Mouse (Mus musculus) mesoderm, embryonic 11.5 days (tissue): ENCODE measurements around the gene Acsl6.
A peak's percentile ranks its signal among the peaks of the same experiment; 100 is the strongest.
"Not testable (repeated sequence)": the region's sequence is repeated elsewhere in the genome, so short reads cannot be mapped to it uniquely, and the experiment has no call there.

Experiments used
- DNase-seq: peaks from one replicate; pipeline ENCODE4 v3.0.0-alpha.2; 2012; ENCODE audit warnings: low read depth, low spot score

Acsl6 gene

DNA sequence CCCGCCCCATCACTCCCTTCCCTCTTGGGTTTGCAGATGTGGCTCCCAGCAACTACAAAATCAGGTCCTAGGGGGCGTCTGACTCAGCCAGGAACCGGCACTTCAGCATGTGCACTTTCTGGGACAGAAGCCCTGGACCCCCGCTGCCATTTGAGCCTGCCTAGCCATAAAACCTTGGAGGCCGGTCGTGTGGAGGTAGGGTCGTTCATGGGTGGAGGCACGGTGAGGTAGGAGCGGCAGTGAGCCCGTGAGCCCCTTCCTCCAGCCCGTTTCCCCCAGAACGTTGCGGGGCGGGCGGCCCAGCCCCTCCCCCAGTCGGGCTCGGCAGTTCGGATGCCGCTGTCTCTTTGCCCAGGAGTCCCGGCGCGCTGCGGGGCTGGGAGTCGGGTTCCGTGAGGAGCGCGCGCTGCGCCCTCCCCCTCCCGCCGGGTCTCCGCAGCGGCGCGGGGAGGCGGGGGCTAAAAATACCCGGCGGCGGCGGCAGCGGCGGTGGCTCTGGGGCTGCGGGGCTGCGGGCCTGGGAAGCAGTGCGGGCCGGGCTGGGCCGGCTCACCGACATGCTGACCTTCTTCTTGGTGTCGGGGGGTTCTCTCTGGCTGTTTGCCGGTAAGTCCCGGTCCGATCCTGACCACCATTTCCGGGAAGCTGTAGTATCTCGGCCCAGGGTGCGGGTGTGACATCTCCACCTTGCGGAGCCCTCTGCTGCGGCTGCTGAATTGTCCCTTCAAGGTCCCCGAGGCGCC, at the start of gene Acsl6:
TSS of gene Acsl6 (plus strand) at position 71 of the 743 bp plus-strand sequence.
- DNase-seq = peak; percentile 67

GRCm38 (mm10) chr11:54254114-54254513, 49.5 kb upstream of the Acsl6 start:
- DNase-seq = no peak

DNA sequence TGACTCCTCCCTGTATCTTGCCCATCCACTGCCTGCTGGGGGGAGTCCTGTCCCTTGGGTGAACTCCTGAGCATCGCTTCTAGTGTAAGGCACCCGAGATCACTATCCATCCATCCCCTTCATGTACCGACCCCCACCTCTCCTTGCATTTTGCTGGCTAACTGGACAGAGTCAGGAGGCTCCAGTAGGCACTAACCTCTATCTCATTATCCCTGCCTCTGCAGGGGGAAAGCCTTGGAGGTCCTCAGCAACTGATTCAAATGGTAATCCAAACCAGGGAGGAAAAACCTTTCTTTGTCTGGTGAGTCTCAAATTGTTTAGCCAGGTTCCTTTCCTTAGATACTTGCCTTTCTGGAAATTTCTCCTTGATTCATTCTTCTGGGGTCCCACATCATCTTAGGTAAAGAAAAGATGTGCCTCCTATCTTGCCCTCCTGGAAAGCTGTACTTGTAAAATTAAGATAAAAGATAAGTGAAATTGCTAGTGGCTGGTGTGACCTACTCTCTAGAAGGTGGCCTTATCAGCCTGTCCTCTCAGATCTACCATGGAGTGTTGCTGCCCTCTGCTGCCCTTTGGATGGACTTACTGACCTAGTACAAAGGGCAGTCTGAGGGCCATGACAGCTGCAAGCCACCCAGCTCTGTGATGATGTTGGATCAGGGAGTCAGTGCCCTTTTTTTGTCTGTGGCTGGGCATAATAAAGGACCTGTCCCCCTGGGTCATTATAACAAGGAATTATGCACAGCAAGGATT, 46.8 kb upstream of the Acsl6 start:
- DNase-seq = peak; percentile 83

- peak; percentile 8 for DNase-seq
Observed at GRCm38 (mm10) chr11:54263405-54264031, 40.1 kb upstream of the Acsl6 start.

DNA sequence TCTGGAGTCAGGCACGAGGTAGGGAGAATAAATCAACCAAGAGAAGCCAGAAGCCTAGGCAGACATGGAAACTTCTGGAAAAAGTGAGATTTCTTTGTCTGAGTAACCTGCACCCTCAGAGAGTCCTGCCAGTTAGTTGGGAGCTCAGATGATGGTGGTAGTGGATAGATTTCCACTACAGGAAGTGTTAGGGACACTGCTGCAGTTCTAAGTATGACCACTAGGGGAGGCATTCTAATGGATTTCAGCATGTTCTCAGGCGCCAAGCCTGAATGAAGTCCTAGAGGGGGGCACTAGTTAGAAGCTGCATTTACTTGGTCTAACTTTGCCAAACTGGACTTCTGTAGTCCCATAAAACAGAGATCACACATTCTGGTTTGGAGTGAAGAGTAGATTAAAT, 39.1 kb upstream of the Acsl6 start:
- peak; percentile 67 for DNase-seq

DNA sequence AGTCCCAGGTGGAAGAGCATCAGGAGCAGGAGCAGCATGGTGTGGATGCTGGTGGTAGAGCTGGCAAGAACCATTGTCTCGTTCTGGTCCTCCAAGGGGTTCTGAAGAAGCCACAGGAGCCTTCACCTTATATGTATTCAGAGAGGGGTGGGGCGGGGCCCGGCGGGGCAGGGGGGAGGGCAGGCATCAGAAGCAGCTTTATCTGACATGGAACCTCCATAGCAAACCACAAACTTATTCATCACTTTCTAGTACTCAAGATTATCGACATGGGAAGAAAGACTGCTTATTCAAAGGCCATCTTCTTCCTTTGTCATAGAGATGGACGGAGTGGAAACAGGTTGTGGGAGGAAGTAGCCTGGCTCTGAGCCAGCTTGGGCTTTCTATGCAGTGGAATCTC, 36.4 kb upstream of the Acsl6 start, which contains the start of gene Il3:
TSS of gene Il3 (minus strand) at position 101 of the 400 bp plus-strand sequence.
- no peak for DNase-seq

- no peak for DNase-seq
Observed at GRCm38 (mm10) chr11:54269191-54269896, 34.3 kb upstream of the Acsl6 start.

DNA sequence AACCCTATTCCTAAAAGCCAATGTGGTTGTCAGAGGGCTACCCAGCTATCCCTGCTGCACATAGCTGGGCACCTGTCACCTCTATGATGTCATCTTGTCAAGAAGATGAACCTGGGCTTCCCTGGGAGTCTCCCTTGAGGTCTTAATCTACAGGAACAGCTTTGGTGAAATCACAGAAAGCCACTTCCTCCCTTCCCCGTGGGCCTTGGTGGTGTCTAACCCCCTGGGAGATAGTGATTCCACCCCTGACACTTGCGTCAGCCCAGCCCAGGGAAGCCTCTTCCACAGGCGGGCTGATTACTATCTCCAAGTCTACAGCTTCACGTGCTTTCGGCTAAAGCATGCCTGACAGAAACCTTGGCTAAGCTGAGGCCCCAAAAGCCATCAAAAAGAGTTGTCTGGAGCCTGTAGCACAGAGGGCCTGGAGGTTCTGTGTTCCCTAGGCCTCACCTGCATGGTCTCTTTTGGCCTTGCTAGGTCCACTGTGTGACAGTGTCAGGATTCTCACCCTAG, 32.1 kb upstream of the Acsl6 start:
- no peak for DNase-seq

DNA sequence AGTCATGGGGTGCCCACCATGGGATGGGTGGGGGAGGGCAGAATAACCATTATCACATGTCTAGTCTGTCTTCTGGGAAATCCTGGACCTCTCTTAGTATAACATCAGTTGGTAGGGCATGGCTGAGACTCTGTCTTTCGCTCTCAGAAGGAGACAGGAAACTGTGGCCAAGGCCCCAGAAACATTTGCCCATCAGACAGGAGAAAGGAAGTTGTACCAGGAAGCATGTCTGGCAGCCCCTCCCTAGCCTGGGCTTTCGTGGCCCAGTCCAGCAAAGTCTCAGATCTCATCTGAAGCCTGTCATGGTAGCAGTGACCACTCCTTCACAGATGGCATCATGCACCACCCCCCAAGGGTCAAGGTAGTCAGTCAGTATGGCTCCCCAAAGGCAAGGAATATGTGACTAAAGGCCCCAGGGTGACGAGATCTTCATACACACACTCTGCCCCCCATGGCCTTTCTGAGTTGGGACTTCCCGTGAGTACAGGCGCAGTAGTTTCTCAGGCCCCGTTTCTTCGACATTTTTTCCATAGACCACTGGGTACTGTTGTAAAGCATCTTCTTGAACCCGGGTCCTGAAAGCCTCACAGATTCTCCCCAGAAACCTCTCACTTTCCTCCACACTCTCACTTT, 15.7 kb upstream of the Acsl6 start:
- no peak for DNase-seq

GRCm38 (mm10) chr11:54292163-54292562, 11.4 kb upstream of the Acsl6 start:
- DNase-seq = no peak

GRCm38 (mm10) chr11:54293980-54294807, 9.4 kb upstream of the Acsl6 start:
- no peak for DNase-seq

GRCm38 (mm10) chr11:54295971-54296370, 7.6 kb upstream of the Acsl6 start:
- DNase-seq = no peak

- DNase-seq = no peak
Observed at GRCm38 (mm10) chr11:54296734-54297133, 6.9 kb upstream of the Acsl6 start.

- DNase-seq = not testable (repeated sequence)
Observed at GRCm38 (mm10) chr11:54297471-54297870, 6.1 kb upstream of the Acsl6 start.

DNA sequence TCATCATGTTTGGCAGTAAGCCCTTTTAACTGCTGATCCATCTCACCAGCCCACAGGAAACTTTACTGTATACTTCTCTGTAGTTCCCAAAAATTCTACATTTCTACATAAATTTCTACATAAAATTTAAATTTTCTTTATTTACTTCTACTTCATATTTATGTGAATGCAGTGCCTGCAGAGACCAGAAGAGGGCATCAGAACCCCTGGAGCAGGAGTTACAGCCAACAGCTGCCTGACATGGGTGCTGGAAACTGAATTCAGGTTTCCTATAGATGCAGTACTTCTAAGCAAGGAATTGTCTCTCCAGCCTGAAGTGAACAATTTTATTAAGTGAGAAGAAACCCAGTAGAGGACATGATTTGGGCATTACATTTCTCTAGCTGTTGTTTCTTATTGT, 4.8 kb upstream of the Acsl6 start:
- no peak for DNase-seq

DNA sequence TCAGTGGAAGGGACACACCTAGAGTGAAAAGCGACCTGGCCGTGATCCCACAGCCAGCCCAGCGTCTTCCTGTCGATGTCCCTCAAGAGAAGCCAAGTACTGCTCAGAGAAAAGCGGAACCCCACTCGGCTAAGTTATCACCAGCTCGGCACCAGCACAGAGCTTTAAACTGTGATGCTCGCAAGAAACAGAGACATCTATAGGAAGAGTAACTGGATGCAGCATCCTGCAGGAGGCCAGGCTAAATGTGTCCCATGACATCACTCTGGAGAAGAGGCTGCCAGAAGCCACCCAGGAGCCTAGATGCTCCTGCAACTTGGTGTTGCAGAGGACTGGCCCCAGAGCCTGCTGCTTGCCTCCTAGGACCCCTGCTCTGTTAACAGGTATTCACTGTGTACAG, 1.6 kb upstream of the Acsl6 start:
- DNase-seq = no peak

DNA sequence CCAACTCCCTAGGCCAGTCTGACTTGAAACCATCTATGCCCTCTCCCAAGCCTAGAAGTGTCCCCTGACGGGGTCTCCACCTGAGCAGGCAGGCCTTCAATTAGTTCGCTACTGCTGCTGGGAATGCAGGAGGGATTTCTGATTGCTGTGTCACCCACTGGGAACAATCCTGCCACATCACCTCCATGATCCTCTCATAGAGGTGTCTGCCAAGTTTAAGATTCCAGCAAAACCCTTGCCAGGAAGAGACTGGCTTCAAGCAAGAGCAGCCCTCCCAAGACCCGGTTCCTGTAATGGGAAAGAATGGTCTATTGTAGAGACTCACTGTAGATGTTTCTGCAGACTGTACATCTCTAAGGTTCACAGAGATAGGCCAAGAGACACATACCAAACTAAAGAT, 992 bp upstream of the Acsl6 start:
- no peak for DNase-seq

GRCm38 (mm10) chr11:54303076-54303727, 396 bp upstream of the Acsl6 start:
- peak; percentile 79 for DNase-seq

DNA sequence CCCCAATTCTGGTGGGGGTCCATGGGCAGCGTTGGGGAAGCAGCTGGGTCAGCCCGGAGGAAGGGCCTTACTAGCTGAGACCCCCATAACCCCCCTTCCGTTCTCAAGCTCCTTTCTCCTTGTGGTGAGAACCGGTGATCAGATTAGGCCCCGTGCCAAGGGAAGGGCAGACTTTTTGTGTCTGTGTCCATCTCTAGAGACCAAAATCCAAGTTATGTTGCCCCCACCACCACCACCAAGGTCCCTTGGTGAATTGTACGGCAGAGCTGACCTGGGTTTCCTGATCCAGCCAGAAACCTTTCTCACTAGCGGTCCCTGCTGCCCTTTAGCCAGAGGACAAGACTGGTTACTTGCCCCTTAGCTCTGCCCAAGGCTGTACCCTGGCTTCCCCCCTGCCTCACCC, 874 bp downstream of the Acsl6 start:
- DNase-seq = peak; percentile 11

DNA sequence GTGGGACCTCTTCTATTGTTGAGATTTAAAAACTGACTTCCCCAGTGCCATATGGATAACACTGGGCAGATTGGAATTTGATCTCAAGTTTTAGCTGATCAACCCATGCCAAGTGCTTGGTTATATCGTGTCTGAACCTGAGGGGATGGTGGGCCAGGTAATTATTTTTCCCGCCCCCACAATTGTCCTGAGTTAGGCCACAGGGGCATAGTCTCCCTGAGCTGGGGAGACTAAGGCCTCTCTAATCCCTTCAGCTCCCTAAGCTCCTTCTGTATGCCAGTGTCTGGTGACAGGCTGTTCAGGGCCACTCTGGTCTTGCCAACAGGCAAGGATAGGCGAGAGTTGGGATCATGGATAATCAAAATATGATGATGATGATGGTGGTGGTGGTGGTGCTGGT, 1.7 kb downstream of the Acsl6 start:
- no peak for DNase-seq
